Mouse (Mus musculus): Measurements from ENCODE around the gene Usp8. TPM values are rescaled to one million over a fixed set of nuclear protein-coding genes. Genes with fewer than 3 reads are reported as not detected.

Usp8 gene
- total RNA-seq, 2 experiments from 2014 or later = 49.7 to 58.2 TPM

GRCm38 (mm10) chr2:126735339-126736073 lies 28.4 kb downstream of the Usp8 start:
- ATAC-seq (replicated peaks; ENCODE audit: poor library complexity, severe bottlenecking) = no peak

- no peak for ATAC-seq (replicated peaks; ENCODE audit: poor library complexity, severe bottlenecking)
Measured at GRCm38 (mm10) chr2:126740314-126740713, 33.2 kb downstream of the Usp8 start.

DNA sequence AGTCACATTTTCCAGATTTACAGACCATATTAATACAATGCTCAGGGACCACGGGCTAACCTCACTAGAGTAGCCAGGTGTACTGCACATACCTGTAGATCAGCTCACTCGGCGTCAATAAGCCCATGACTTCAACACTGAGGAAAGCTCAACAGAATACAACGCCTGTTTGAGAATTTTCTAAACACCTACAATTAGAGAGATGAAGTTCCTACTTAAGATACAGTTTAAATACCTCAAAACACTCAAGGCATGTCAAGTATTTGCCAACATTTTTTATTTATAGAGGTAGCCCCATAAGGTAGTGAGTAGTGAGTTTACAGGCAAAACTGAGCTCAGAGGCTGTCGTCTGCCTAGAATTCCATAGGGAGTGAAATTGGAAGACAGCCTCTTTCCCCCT lies 36.3 kb downstream of the Usp8 start:
- ATAC-seq (replicated peaks; ENCODE audit: poor library complexity, severe bottlenecking) = no peak

DNA sequence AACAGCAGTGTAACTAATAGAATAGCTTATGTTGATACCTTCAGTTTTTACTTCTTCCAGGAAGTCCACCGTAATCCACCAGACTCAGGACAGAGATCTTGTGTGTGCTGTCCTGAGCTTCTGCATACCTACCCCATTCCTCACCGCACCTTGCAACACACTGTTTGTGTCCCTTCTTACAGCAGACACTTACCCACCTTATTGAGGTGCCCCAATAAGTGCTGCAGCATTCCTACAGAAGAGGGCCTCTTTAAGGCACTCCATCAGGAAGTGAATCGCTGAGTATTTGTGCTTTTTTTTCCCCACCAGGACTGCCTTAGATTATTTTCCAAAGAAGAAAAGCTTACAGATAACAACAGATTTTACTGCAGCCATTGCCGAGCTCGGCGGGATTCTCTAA lies 48.5 kb downstream of the Usp8 start:
- no peak for ATAC-seq (replicated peaks; ENCODE audit: poor library complexity, severe bottlenecking)

DNA sequence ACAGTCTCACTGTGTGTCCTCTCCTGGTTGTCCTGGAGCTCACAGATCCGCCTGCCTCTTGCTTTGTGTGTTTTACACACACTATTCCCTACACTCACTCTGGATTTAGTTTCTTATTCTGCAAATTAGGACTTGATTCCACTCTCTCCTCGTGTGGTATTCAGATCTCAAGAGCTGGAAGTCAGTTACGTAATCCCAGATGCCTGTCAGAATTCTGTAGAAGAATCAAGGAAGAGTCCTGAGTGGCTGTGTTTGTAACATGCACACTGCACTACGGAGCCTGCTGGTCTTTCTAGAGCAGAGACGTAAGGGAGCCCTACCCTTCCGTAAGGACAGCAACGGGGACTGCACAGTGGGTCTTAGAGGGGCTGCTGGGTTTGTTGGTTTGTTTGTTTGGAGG lies 52.2 kb downstream of the Usp8 start:
- ATAC-seq (replicated peaks; ENCODE audit: poor library complexity, severe bottlenecking) = no peak

- peak; percentile 40; the same call in 1 of the 2 replicates for ATAC-seq (replicated peaks; ENCODE audit: poor library complexity, severe bottlenecking)
Measured at GRCm38 (mm10) chr2:126765867-126766582, 58.9 kb downstream of the Usp8 start.

- no peak for ATAC-seq (replicated peaks; ENCODE audit: poor library complexity, severe bottlenecking)
Measured at GRCm38 (mm10) chr2:126767599-126767998, 60.5 kb downstream of the Usp8 start.

- ATAC-seq (replicated peaks; ENCODE audit: poor library complexity, severe bottlenecking) = no peak
Measured at GRCm38 (mm10) chr2:126768194-126768593, 61.1 kb downstream of the Usp8 start.

- ATAC-seq (replicated peaks; ENCODE audit: poor library complexity, severe bottlenecking) = peak; percentile 56
Measured at GRCm38 (mm10) chr2:126769431-126770181, 62.5 kb downstream of the Usp8 start.

DNA sequence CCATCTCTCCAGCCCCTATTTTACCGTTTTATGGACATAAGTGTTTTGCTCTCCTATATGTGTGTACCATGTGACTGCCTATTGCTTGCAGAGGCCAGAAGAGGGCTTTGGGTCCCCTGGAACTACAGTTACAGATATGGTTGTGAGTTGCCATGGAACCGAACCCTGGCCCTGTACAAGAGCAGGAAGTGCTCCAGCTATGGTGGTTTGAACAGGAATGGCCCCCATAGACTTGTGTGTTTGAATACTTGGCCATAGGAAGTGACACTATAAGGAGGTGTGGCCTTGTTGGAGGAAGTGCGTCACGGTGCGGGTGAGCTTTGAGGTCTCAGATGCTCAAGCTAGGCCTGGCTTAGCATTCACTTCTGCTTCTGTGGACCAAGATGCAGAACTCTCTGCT lies 65.1 kb downstream of the Usp8 start:
- peak; percentile 46 for ATAC-seq (replicated peaks; ENCODE audit: poor library complexity, severe bottlenecking)

GRCm38 (mm10) chr2:126775951-126776350 lies 68.8 kb downstream of the Usp8 start:
- ATAC-seq (replicated peaks; ENCODE audit: poor library complexity, severe bottlenecking) = no peak

DNA sequence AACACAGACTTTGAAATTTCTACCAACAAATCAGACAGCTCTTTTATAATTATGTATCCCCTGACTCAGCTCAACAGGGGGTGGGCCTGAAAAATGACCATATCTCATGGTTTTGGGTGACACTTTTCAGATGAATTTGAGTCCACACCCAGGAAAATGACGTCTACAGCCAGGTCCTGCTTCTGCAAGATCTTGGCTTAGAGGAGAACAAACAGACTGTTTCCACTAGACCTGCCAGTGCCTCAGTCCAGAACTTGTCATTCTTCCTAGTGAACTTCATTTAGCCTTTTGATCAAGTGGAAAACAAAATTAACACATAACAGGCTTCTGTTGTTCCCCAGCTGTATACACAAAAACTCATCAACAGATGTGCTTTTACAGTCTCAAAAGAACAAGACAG lies 69.3 kb downstream of the Usp8 start:
- no peak for ATAC-seq (replicated peaks; ENCODE audit: poor library complexity, severe bottlenecking)

DNA sequence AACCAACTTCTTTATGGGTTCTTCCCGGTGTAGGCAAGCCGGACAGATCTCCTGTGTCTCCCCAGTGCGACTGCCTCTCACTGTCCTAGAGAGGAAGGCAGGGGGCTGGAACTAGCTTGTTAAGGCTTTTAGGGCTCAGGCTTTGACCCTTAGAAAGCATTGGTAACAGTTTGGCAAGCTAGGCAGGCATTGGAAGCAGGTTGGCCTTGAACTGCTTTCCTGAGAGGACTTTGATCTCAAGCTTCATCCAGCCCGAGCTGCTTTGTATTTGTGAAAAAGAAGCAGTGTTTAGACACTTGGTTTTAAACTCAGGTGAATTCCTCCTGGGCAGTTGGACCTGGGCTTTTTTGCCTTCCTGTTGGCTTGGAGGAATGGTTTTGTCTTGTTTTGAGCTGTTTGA lies 71.7 kb downstream of the Usp8 start:
- no peak for ATAC-seq (replicated peaks; ENCODE audit: poor library complexity, severe bottlenecking)

- no peak for ATAC-seq (replicated peaks; ENCODE audit: poor library complexity, severe bottlenecking)
Measured at GRCm38 (mm10) chr2:126780286-126780685, 73.2 kb downstream of the Usp8 start.

- no peak for ATAC-seq (replicated peaks; ENCODE audit: poor library complexity, severe bottlenecking)
Measured at GRCm38 (mm10) chr2:126781478-126781877, 74.3 kb downstream of the Usp8 start.

DNA sequence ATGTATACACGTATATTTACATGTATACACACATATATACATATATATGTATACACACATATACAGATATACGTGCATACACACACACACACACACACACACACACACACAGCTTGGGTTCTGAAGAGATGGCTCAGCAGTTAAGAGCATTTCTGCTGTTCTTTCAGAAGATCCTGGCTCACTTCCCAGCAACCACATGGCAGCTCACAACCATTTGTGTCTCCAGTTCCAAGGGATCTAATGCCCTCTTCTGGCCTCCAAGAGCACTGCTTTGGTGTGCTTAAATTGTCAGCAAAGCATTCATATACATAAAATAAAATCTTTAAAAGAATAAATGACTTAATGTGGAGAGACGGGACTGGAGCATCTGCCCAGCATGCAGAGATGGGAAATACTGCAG lies 75.3 kb downstream of the Usp8 start:
- peak; percentile 48; the same call in 1 of the 2 replicates for ATAC-seq (replicated peaks; ENCODE audit: poor library complexity, severe bottlenecking)

DNA sequence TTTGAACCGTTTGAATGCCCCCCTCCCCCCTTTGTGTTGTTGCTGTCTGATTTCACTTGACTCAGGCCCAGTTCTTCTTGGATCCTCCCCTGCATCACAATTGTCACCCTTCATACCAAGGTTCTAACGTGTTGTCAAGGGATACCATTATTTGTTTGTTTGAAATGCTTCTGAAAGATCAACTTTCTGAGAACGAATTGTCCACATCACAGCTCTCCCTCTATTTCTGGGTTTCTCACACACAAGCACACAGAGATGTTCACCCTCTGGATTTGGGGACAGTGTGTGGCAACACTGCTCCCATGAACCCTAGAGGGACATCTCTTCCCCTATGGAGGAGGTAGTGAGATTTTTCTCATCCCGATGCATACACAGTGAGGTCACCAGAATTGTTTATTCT lies 76.2 kb downstream of the Usp8 start, which contains the start of gene Usp50:
Gene Usp50, minus strand, starts transcription at position 101 of the 400 bp plus-strand sequence.
- ATAC-seq (replicated peaks; ENCODE audit: poor library complexity, severe bottlenecking) = no peak

GRCm38 (mm10) chr2:126787721-126788342 lies 80.7 kb downstream of the Usp8 start:
- peak; percentile 79 for ATAC-seq (replicated peaks; ENCODE audit: poor library complexity, severe bottlenecking)

- no peak for ATAC-seq (replicated peaks; ENCODE audit: poor library complexity, severe bottlenecking)
Measured at GRCm38 (mm10) chr2:126792611-126793010, 85.5 kb downstream of the Usp8 start.

DNA sequence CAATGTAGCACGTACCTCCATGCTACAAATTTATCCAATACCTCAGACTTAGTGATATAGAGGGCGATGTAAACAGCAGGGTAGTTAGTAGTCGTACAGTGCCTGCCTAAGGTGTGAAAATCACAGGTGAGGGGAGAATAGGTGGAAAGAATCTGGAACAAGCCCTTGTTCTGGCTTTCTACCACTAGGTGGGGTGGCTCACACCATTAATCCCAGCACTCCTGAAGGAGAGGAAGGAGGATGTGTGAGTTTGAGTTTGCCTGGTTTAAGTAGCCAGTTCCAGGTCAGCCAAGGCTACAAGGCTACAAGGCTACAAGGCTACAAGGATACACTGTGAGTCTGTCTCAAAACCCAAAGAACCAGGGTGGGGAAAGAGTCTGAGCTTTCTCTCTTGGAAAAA lies 88.6 kb downstream of the Usp8 start:
- ATAC-seq (replicated peaks; ENCODE audit: poor library complexity, severe bottlenecking) = no peak

DNA sequence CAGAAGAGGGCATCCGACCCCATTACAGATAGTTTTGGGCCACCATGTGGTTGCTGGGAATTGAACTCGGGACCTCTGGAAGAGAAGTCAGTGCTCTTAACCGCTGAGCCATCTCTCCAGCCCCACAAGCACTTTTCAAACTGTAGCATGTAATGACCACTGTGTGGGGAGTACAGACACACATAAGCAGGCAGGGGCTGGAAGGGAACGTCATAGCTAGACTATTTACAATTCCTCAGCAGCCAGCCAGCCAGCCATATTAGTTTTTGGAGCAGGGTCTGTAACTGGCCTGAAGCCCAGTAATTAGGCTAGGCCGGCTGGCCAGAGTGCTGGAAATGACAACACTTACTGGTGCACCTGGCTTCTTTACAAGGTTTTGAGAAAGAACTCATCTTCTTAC lies 91.3 kb downstream of the Usp8 start:
- no peak for ATAC-seq (replicated peaks; ENCODE audit: poor library complexity, severe bottlenecking)

All from granulocyte monocyte progenitor cell, adult 5-6 weeks (primary cell).